Mouse (Mus musculus) ES-Bruce4 (cell line): ENCODE results near the gene Fam126b.

Source experiments
- CTCF ChIP-seq: IDR thresholded peaks from one replicate; pipeline ENCODE4 v1.8.1; 2011; ENCODE audit warnings: low read depth, low read length
- EP300 ChIP-seq: IDR thresholded peaks from 2 replicates; pipeline ENCODE4 v1.6.1; 2011; ENCODE audit warnings: low read depth, low read length; ENCODE audit not compliant: insufficient read depth
- POLR2A ChIP-seq: IDR thresholded peaks from one replicate; pipeline ENCODE4 v1.8.1; 2011; ENCODE audit warnings: low read length; ENCODE audit not compliant: insufficient read depth

DNA sequence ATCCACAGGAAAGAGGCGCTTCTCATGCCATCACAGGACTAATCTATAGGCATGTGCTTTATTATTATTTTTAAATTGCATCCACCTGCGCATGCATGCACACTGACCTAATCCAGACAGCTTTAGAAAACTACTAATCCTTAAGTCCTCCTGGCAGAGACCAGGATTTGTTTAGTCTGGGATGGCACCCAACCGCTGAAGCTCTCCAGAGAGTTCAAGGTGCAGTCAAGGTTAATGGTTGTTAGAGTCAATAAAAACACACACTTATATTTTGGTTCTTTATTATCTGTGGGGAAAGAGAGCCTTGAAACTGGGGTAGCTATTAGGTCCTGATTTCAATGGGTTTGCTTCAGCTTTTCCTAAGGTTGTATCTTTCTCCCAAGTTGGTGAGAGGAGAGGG is 35.1 kb upstream of the Fam126b start:
- no peak for TF ChIP-seq CTCF
- TF ChIP-seq POLR2A, result no peak
- TF ChIP-seq EP300, result no peak
